Mouse (Mus musculus) kidney, postnatal 0 days (tissue): ENCODE data around the gene Efna4. TPM values are rescaled to one million over a fixed set of nuclear protein-coding genes. Genes with fewer than 3 reads are reported as not detected.

Experiments used
- ATAC-seq: fragments of 200-750 bp; cut with Nextera tagmentation; replicated peaks from 2 replicates; pipeline ENCODE4 v1.8.0; 2017; ENCODE audit warnings: low read depth, moderate number of reproducible peaks, moderate TSS enrichment, moderate library complexity; ENCODE audit not compliant: low FRiP score
- DNase-seq: peaks from one replicate; pipeline ENCODE4 v3.0.0-alpha.2; 2016; ENCODE audit warnings: low spot score
- H3K27ac ChIP-seq: fragments of 300-500 bp; sonication (generic); 2 replicates; pipeline ENCODE4 v1.5.1; 2014; ENCODE audit warnings: mild to moderate bottlenecking
- H3K27me3 ChIP-seq: fragments of 300-500 bp; sonication (generic); 2 replicates; pipeline ENCODE4 v1.6.1; 2014; ENCODE audit warnings: low read length, mixed read lengths; ENCODE audit not compliant: insufficient read depth
- H3K36me3 ChIP-seq: fragments of 300-500 bp; sonication (generic); 2 replicates; pipeline ENCODE4 v1.6.1; 2014; ENCODE audit warnings: low read length, mixed read lengths; ENCODE audit not compliant: insufficient read depth
- H3K4me1 ChIP-seq: fragments of 300-500 bp; sonication (generic); replicated peaks from 2 replicates; pipeline ENCODE4 v1.6.1; 2014; ENCODE audit warnings: antibody characterized with exemption, low read length, mixed read lengths; ENCODE audit not compliant: insufficient read depth
- H3K4me2 ChIP-seq: fragments of 300-500 bp; sonication (generic); 2 replicates; pipeline ENCODE4 v1.6.1; 2014; ENCODE audit warnings: mild to moderate bottlenecking, low read length, moderate library complexity, mixed read lengths
- H3K4me3 ChIP-seq: fragments of 300-500 bp; sonication (generic); replicated peaks from 2 replicates; pipeline ENCODE4 v1.5.1; 2014; ENCODE audit warnings: low read depth, low read length
- H3K9ac ChIP-seq: fragments of 300-500 bp; sonication (generic); 2 replicates; pipeline ENCODE4 v1.6.1; 2014; ENCODE audit warnings: low read depth, low read length
- H3K9me3 ChIP-seq: fragments of 300-500 bp; sonication (generic); replicated peaks from 2 replicates; pipeline ENCODE4 v1.6.1; 2016; ENCODE audit warnings: low read length, inconsistent platforms, mixed read lengths
- CTCF ChIP-seq: IDR thresholded peaks from 2 replicates; pipeline ENCODE4 v1.5.1; 2016; ENCODE audit warnings: antibody characterized with exemption, low read depth, mild to moderate bottlenecking, moderate library complexity
- WGBS: fragments of 180-500 bp; shearing (Covaris S2); extraction: QIAGEN DNeasy Blood & Tissue Kit; methylation state at CpG from one replicate; pipeline ENCODE4 v1.1.7; 2014; 5-methylcytosine and 5-hydroxymethylcytosine counted together
- polyA plus RNA-seq: library from polyadenylated mRNA; unstranded; fragments of >200 nt; fragmentation: Nextera tagmentation; extraction: Ambion mirVana; gene quantifications from 2 replicates; pipeline ENCODE4 v1.2.1, GENCODE M21; 2015

Gene Efna4
- 24.4 and 25.4 TPM in 2 replicates for polyA plus RNA-seq

GRCm38 (mm10) chr3:89337721-89338578, at the start of gene Efna4:
Gene Efna4, minus strand, starts transcription at chr3:89338028.
- H3K27ac ChIP-seq = peak within 1 kb of the TSS; percentile 84
- ATAC-seq (peak; percentile 76), DNase-seq (peak; percentile 95)
- peak within 1 kb of the TSS; percentile 93 for H3K9ac ChIP-seq
- peaks cover 5% of the 10 kb centered on the region for H3K4me1 ChIP-seq
- no peak for TF ChIP-seq CTCF
- peak within 1 kb of the TSS; percentile 92 for H3K4me3 ChIP-seq
- H3K4me2 ChIP-seq = peak within 1 kb of the TSS; percentile 89
- WGBS = under 1% methylated on average over 44 of the region's 44 CpGs
- no peaks in the 10 kb centered on the region for H3K9me3 ChIP-seq
- no peaks in the 10 kb centered on the region for H3K27me3 ChIP-seq
- peaks cover 12% of the 10 kb centered on the region; the same call in 1 of the 2 replicates for H3K36me3 ChIP-seq

- H3K4me2 ChIP-seq = peak overlapping the region; percentile 13
- WGBS = 51% methylated on average over 17 of the region's 17 CpGs
- peaks cover 23% of the 10 kb centered on the region; the same call in 1 of the 2 replicates for H3K4me1 ChIP-seq
Measured at GRCm38 (mm10) chr3:89386438-89387420, 48.9 kb upstream of the Efna4 start.

GRCm38 (mm10) chr3:89385451-89385850, 47.6 kb upstream of the Efna4 start:
- DNase-seq (no peak), ATAC-seq (no peak)
- Histone ChIP-seq H3K27me3 (no peaks in the 10 kb centered on the region), H3K36me3 (0 out of 2 replicates have a peak, but pooled peaks cover 5% of the 10 kb centered on the region), H3K27ac (0 out of 2 replicates have a peak overlapping the region, but pooled peaks have one; percentile 22), H3K9ac (no peak overlapping the region), H3K4me2 (no peak overlapping the region), H3K9me3 (no peaks in the 10 kb centered on the region), H3K4me1 (0 out of 2 replicates have a peak, but pooled peaks cover 11% of the 10 kb centered on the region), H3K4me3 (no peak overlapping the region)
- WGBS = 53% methylated on average over 11 of the region's 11 CpGs
- no peak for TF ChIP-seq CTCF

More at GRCm38 (mm10) chr3:89386438-89387420, 48.9 kb upstream of the Efna4 start:
- Histone ChIP-seq H3K9ac (peak overlapping the region; percentile 14; the same call in 1 of the 2 replicates), H3K27me3 (no peaks in the 10 kb centered on the region), H3K36me3 (no peaks in the 10 kb centered on the region), H3K9me3 (no peaks in the 10 kb centered on the region), H3K27ac (no peak overlapping the region), H3K4me3 (no peak overlapping the region)
- no peak for DNase-seq
- TF ChIP-seq CTCF = no peak
- no peak for ATAC-seq

- H3K27ac ChIP-seq = 0 out of 2 replicates have a peak overlapping the region, but pooled peaks have one; percentile 22
- no peak overlapping the region for H3K9ac ChIP-seq
- DNase-seq (no peak), ATAC-seq (no peak)
- H3K4me1 ChIP-seq = 0 out of 2 replicates have a peak, but pooled peaks cover 8% of the 10 kb centered on the region
- no peaks in the 10 kb centered on the region for H3K9me3 ChIP-seq
- TF ChIP-seq CTCF = no peak
- H3K4me3 ChIP-seq = no peak overlapping the region
- H3K4me2 ChIP-seq = no peak overlapping the region
- WGBS = 80% methylated on average over 12 of the region's 12 CpGs
- H3K27me3 ChIP-seq = no peaks in the 10 kb centered on the region
- H3K36me3 ChIP-seq = 0 out of 2 replicates have a peak, but pooled peaks cover 12% of the 10 kb centered on the region
Measured at GRCm38 (mm10) chr3:89384331-89385076, 46.7 kb upstream of the Efna4 start.

- Histone ChIP-seq H3K4me1 (0 out of 2 replicates have a peak, but pooled peaks cover 8% of the 10 kb centered on the region), H3K4me2 (no peak overlapping the region), H3K4me3 (no peak overlapping the region), H3K36me3 (0 out of 2 replicates have a peak, but pooled peaks cover 12% of the 10 kb centered on the region), H3K9me3 (no peaks in the 10 kb centered on the region), H3K27me3 (no peaks in the 10 kb centered on the region), H3K27ac (no peak overlapping the region), H3K9ac (no peak overlapping the region)
- WGBS = 89% methylated on average over 5 of the region's 5 CpGs
- ATAC-seq (no peak), DNase-seq (no peak)
- no peak for TF ChIP-seq CTCF
Measured at GRCm38 (mm10) chr3:89383651-89384255, 45.9 kb upstream of the Efna4 start.
